Comparison of ENCODE assay signal across 19 mouse cellular contexts in genomic region chr4:155829866-155830265, GRCm38 (mm10).
"Had no signal": no experiment of that assay in that cellular context is flagged by ENCODE, and none has a peak within 500 bp of the region (broad histone marks: within the 10 kb centered on the region; RNA-seq: fewer than 3 reads in every experiment).

No protein-coding gene starts in this region.

- H3K9me3 ChIP-seq: lung, embryonic 15.5 days; megakaryocyte, embryonic 14.5 days; midbrain, embryonic 12.5 days; neural tube, embryonic 13.5 days; neural tube, embryonic 15.5 days had no signal

- ATAC-seq: lung, postnatal 0 days; midbrain, embryonic 16.5 days had no signal

- DNase-seq: lung, adult 2 months; lung, postnatal 14 days; lung, postnatal 36 days; midbrain, embryonic 14.5 days; retina, postnatal 1 day; right cerebral cortex, adult 18-20 months; right cerebral cortex, postnatal 25 days; right cerebral cortex, postnatal 4 days; spleen, adult 18-20 months; thymus, adult 18-20 months; thymus, postnatal 14 days; thymus, postnatal 36 days had no signal

- H3K27ac ChIP-seq: lung, embryonic 15.5 days had no signal

- H3K9ac ChIP-seq: lung, embryonic 15.5 days; midbrain, embryonic 12.5 days; neural tube, embryonic 15.5 days had no signal

- H3K27me3 ChIP-seq: lung, embryonic 15.5 days; megakaryocyte, embryonic 14.5 days; midbrain, embryonic 12.5 days; neural tube, embryonic 13.5 days; neural tube, embryonic 15.5 days had no signal
